Mouse (Mus musculus): ENCODE measurements at regions not wholly inside any gene's neighbourhood (a gene's known extent, or its start where the extent isn't known, plus 50 kb on each side); places are given as distances from the start of the nearest gene placed in this dataset.

GRCm38 (mm10) chr5:39151917-39152316, 275.3 kb upstream of the Clnk start:
- Histone ChIP-seq H3K4me3 (replicated peaks) (no peak overlapping the region), H3K4me1 (no peaks in the 10 kb centered on the region), H3K27me3 (replicated peaks) (no peaks in the 10 kb centered on the region), H3K9me3 (no peaks in the 10 kb centered on the region), H3K36me3 (no peaks in the 10 kb centered on the region), H3K9ac (no peak overlapping the region), H3K27ac (no peak overlapping the region), H3K4me2 (no peak overlapping the region)
- peak; percentile 86 for ATAC-seq (ENCODE audit: insufficient read depth, low FRiP score, low read depth)
- 64% methylated on average over 4 of the region's 4 CpGs for WGBS

GRCm38 (mm10) chr5:39150891-39151290, 274.3 kb upstream of the Clnk start:
- ATAC-seq (ENCODE audit: insufficient read depth, low FRiP score, low read depth) = 0 out of 2 replicates have a peak, but pooled peaks have one; percentile 36

GRCm38 (mm10) chr5:39145658-39146057, 269.0 kb upstream of the Clnk start:
- no peak overlapping the region for H3K9ac ChIP-seq
- H3K9me3 ChIP-seq = no peaks in the 10 kb centered on the region
- no peak for ATAC-seq (ENCODE audit: insufficient read depth, low FRiP score, low read depth)
- no peak overlapping the region for H3K27ac ChIP-seq
- no peak overlapping the region for H3K4me2 ChIP-seq
- WGBS = 34% methylated on average over 2 of the region's 2 CpGs
- H3K36me3 ChIP-seq = no peaks in the 10 kb centered on the region
- no peaks in the 10 kb centered on the region for H3K4me1 ChIP-seq
- no peaks in the 10 kb centered on the region for H3K27me3 ChIP-seq (replicated peaks)
- no peak overlapping the region for H3K4me3 ChIP-seq (replicated peaks)

More at GRCm38 (mm10) chr5:39150891-39151290, 274.3 kb upstream of the Clnk start:
- H3K36me3 ChIP-seq = no peaks in the 10 kb centered on the region
- H3K9ac ChIP-seq = no peak overlapping the region
- 82% methylated on average over 4 of the region's 4 CpGs for WGBS
- no peak overlapping the region for H3K4me2 ChIP-seq
- no peaks in the 10 kb centered on the region for H3K4me1 ChIP-seq
- no peaks in the 10 kb centered on the region for H3K9me3 ChIP-seq
- H3K27me3 ChIP-seq (replicated peaks) = no peaks in the 10 kb centered on the region
- H3K27ac ChIP-seq = no peak overlapping the region
- no peak overlapping the region for H3K4me3 ChIP-seq (replicated peaks)

- no peak for ATAC-seq (ENCODE audit: insufficient read depth, low FRiP score, low read depth)
- Histone ChIP-seq H3K4me2 (no peak overlapping the region), H3K36me3 (no peaks in the 10 kb centered on the region), H3K4me3 (replicated peaks) (no peak overlapping the region), H3K9me3 (no peaks in the 10 kb centered on the region), H3K27me3 (replicated peaks) (no peaks in the 10 kb centered on the region), H3K9ac (no peak overlapping the region), H3K4me1 (no peaks in the 10 kb centered on the region), H3K27ac (no peak overlapping the region)
- 72% methylated on average over 10 of the region's 10 CpGs for whole genome bisulfite sequencing
Measured at GRCm38 (mm10) chr5:39144225-39144624, 267.6 kb upstream of the Clnk start.

GRCm38 (mm10) chr5:39143648-39144047, 267.0 kb upstream of the Clnk start:
- Histone ChIP-seq H3K4me1 (no peaks in the 10 kb centered on the region), H3K27ac (no peak overlapping the region), H3K36me3 (no peaks in the 10 kb centered on the region), H3K9me3 (no peaks in the 10 kb centered on the region), H3K27me3 (replicated peaks) (no peaks in the 10 kb centered on the region), H3K9ac (no peak overlapping the region), H3K4me3 (replicated peaks) (no peak overlapping the region), H3K4me2 (no peak overlapping the region)
- ATAC-seq (ENCODE audit: insufficient read depth, low FRiP score, low read depth) = no peak; the same call in 1 of the 2 replicates
- WGBS = 35% methylated on average over 4 of the region's 4 CpGs

GRCm38 (mm10) chr5:39138375-39138774, 261.8 kb upstream of the Clnk start:
- Histone ChIP-seq H3K27me3 (replicated peaks) (no peaks in the 10 kb centered on the region), H3K9me3 (no peaks in the 10 kb centered on the region), H3K9ac (no peak overlapping the region), H3K4me3 (replicated peaks) (no peak overlapping the region), H3K4me2 (no peak overlapping the region), H3K4me1 (no peaks in the 10 kb centered on the region), H3K36me3 (no peaks in the 10 kb centered on the region), H3K27ac (no peak overlapping the region)
- ATAC-seq (ENCODE audit: insufficient read depth, low FRiP score, low read depth) = no peak
- 79% methylated on average over 3 of the region's 3 CpGs for WGBS

GRCm38 (mm10) chr5:39128931-39129330, 252.3 kb upstream of the Clnk start:
- H3K9ac ChIP-seq = no peak overlapping the region
- H3K27ac ChIP-seq = no peak overlapping the region
- H3K4me2 ChIP-seq = no peak overlapping the region
- H3K36me3 ChIP-seq = no peaks in the 10 kb centered on the region
- H3K9me3 ChIP-seq = no peaks in the 10 kb centered on the region
- no peak overlapping the region for H3K4me3 ChIP-seq (replicated peaks)
- no peak for ATAC-seq (ENCODE audit: insufficient read depth, low FRiP score, low read depth)
- H3K4me1 ChIP-seq = no peaks in the 10 kb centered on the region
- no peaks in the 10 kb centered on the region for H3K27me3 ChIP-seq (replicated peaks)

GRCm38 (mm10) chr5:39126833-39127232, 250.2 kb upstream of the Clnk start:
- Histone ChIP-seq H3K9ac (no peak overlapping the region), H3K4me3 (replicated peaks) (no peak overlapping the region), H3K36me3 (no peaks in the 10 kb centered on the region), H3K9me3 (no peaks in the 10 kb centered on the region), H3K4me1 (no peaks in the 10 kb centered on the region), H3K27me3 (replicated peaks) (no peaks in the 10 kb centered on the region), H3K27ac (no peak overlapping the region), H3K4me2 (no peak overlapping the region)
- no peak for ATAC-seq (ENCODE audit: insufficient read depth, low FRiP score, low read depth)
- 89% methylated on average over 4 of the region's 4 CpGs for WGBS

GRCm38 (mm10) chr5:39126270-39126691, 249.7 kb upstream of the Clnk start:
- H3K27me3 ChIP-seq (replicated peaks) = no peaks in the 10 kb centered on the region
- no peak; the same call in 1 of the 2 replicates for ATAC-seq (ENCODE audit: insufficient read depth, low FRiP score, low read depth)
- no peak overlapping the region for H3K27ac ChIP-seq
- 74% methylated on average over 2 of the region's 2 CpGs for WGBS
- H3K4me1 ChIP-seq = no peaks in the 10 kb centered on the region
- H3K9ac ChIP-seq = no peak overlapping the region
- no peaks in the 10 kb centered on the region for H3K9me3 ChIP-seq
- H3K36me3 ChIP-seq = no peaks in the 10 kb centered on the region
- H3K4me3 ChIP-seq (replicated peaks) = no peak overlapping the region
- no peak overlapping the region for H3K4me2 ChIP-seq

- WGBS = 69% methylated on average over 1 of the region's 1 CpGs
- no peaks in the 10 kb centered on the region for H3K27me3 ChIP-seq (replicated peaks)
- no peak overlapping the region for H3K4me2 ChIP-seq
- no peaks in the 10 kb centered on the region for H3K36me3 ChIP-seq
- no peak for ATAC-seq (ENCODE audit: insufficient read depth, low FRiP score, low read depth)
- no peak overlapping the region for H3K4me3 ChIP-seq (replicated peaks)
- no peak overlapping the region for H3K9ac ChIP-seq
- no peak overlapping the region for H3K27ac ChIP-seq
- H3K9me3 ChIP-seq = no peaks in the 10 kb centered on the region
- H3K4me1 ChIP-seq = no peaks in the 10 kb centered on the region
Measured at GRCm38 (mm10) chr5:39110336-39110735, 233.7 kb upstream of the Clnk start.

GRCm38 (mm10) chr5:39109526-39109925, 232.9 kb upstream of the Clnk start:
- Histone ChIP-seq H3K9ac (no peak overlapping the region), H3K4me3 (replicated peaks) (no peak overlapping the region), H3K27me3 (replicated peaks) (no peaks in the 10 kb centered on the region), H3K9me3 (no peaks in the 10 kb centered on the region), H3K36me3 (no peaks in the 10 kb centered on the region), H3K4me1 (no peaks in the 10 kb centered on the region), H3K4me2 (no peak overlapping the region), H3K27ac (no peak overlapping the region)
- WGBS = 78% methylated on average over 3 of the region's 3 CpGs
- no peak for ATAC-seq (ENCODE audit: insufficient read depth, low FRiP score, low read depth)

GRCm38 (mm10) chr5:39099113-39099512, 222.5 kb upstream of the Clnk start:
- no peak overlapping the region for H3K4me3 ChIP-seq (replicated peaks)
- H3K36me3 ChIP-seq = no peaks in the 10 kb centered on the region
- 46% methylated on average over 5 of the region's 5 CpGs for WGBS
- H3K9ac ChIP-seq = no peak overlapping the region
- H3K4me2 ChIP-seq = no peak overlapping the region
- H3K9me3 ChIP-seq = no peaks in the 10 kb centered on the region
- H3K27ac ChIP-seq = no peak overlapping the region
- H3K4me1 ChIP-seq = no peaks in the 10 kb centered on the region
- no peaks in the 10 kb centered on the region for H3K27me3 ChIP-seq (replicated peaks)
- ATAC-seq (ENCODE audit: insufficient read depth, low FRiP score, low read depth) = no peak

GRCm38 (mm10) chr5:39094875-39095274, 218.3 kb upstream of the Clnk start:
- Histone ChIP-seq H3K27ac (no peak overlapping the region), H3K9ac (no peak overlapping the region), H3K4me2 (no peak overlapping the region), H3K4me3 (replicated peaks) (no peak overlapping the region), H3K4me1 (no peaks in the 10 kb centered on the region), H3K9me3 (no peaks in the 10 kb centered on the region), H3K36me3 (no peaks in the 10 kb centered on the region), H3K27me3 (replicated peaks) (no peaks in the 10 kb centered on the region)
- 73% methylated on average over 3 of the region's 3 CpGs for WGBS
- ATAC-seq (ENCODE audit: insufficient read depth, low FRiP score, low read depth) = no peak
